Mouse (Mus musculus) embryonic facial prominence, embryonic 12.5 days (tissue): ENCODE results near the gene Aaed1. TPM values are rescaled to one million over a fixed set of nuclear protein-coding genes. Genes with fewer than 3 reads are reported as not detected.

ENCODE experiments used
- ATAC-seq: fragments of 200-750 bp; cut with Nextera tagmentation; 2 replicates; pipeline ENCODE4 v1.8.0; 2017; ENCODE audit not compliant: insufficient number of reproducible peaks, insufficient read depth, low FRiP score, low TSS enrichment
- H3K27ac ChIP-seq: fragments of 300-500 bp; sonication (generic); 2 replicates; pipeline ENCODE4 v1.5.1; 2016; ENCODE audit warnings: mild to moderate bottlenecking
- H3K27me3 ChIP-seq: fragments of 300-500 bp; sonication (generic); 2 replicates; pipeline ENCODE4 v1.6.1; 2016; ENCODE audit warnings: mild to moderate bottlenecking, moderate library complexity
- H3K36me3 ChIP-seq: fragments of 300-500 bp; sonication (generic); 2 replicates; pipeline ENCODE4 v1.6.1; 2016; ENCODE audit warnings: mild to moderate bottlenecking
- H3K4me1 ChIP-seq: fragments of 300-500 bp; sonication (generic); 2 replicates; pipeline ENCODE4 v1.6.1; 2016
- H3K4me2 ChIP-seq: fragments of 300-500 bp; sonication (generic); replicated peaks from 2 replicates; pipeline ENCODE4 v1.6.1; 2016; ENCODE audit warnings: mild to moderate bottlenecking, moderate library complexity
- H3K4me3 ChIP-seq: fragments of 300-500 bp; sonication (generic); 2 replicates; pipeline ENCODE4 v1.5.1; 2016; ENCODE audit warnings: mild to moderate bottlenecking
- H3K9ac ChIP-seq: fragments of 300-500 bp; sonication (generic); 2 replicates; pipeline ENCODE4 v1.6.1; 2016; ENCODE audit warnings: mild to moderate bottlenecking, moderate library complexity
- H3K9me3 ChIP-seq: fragments of 300-500 bp; sonication (generic); 2 replicates; pipeline ENCODE4 v1.6.1; 2016; ENCODE audit warnings: mild to moderate bottlenecking, moderate library complexity
- WGBS: fragments of 180-500 bp; shearing (Covaris S2); methylation state at CpG from one replicate; pipeline ENCODE4 v1.1.7; 2016; 5-methylcytosine and 5-hydroxymethylcytosine counted together
- polyA plus RNA-seq: library from polyadenylated mRNA; unstranded; fragments of >200 nt; fragmentation: Nextera tagmentation; extraction: Ambion mirVana; gene quantifications from 2 replicates; pipeline ENCODE4 v1.2.1, GENCODE M21; 2016

Gene Aaed1
- polyA plus RNA-seq, 1 experiment from 2014 or later = 37.8 TPM

GRCm38 (mm10) chr13:64248161-64248774 lies 64.2 kb downstream of the Aaed1 start:
- no peaks in the 10 kb centered on the region; the same call in 1 of the 2 replicates for H3K4me1 ChIP-seq

GRCm38 (mm10) chr13:64246106-64246505 lies 66.4 kb downstream of the Aaed1 start:
- Histone ChIP-seq H3K27me3 (no peaks in the 10 kb centered on the region), H3K4me3 (no peak overlapping the region), H3K9ac (no peak overlapping the region), H3K36me3 (0 out of 2 replicates have a peak, but pooled peaks cover 7% of the 10 kb centered on the region), H3K9me3 (no peaks in the 10 kb centered on the region), H3K27ac (no peak overlapping the region), H3K4me1 (no peaks in the 10 kb centered on the region; the same call in 1 of the 2 replicates), H3K4me2 (no peak overlapping the region)
- ATAC-seq = no peak
- 83% methylated on average over 12 of the region's 12 CpGs for WGBS

More at GRCm38 (mm10) chr13:64248161-64248774, 64.2 kb downstream of the Aaed1 start:
- Histone ChIP-seq H3K4me3 (peak overlapping the region; percentile 44), H3K9me3 (no peaks in the 10 kb centered on the region), H3K4me2 (peak overlapping the region; percentile 67), H3K36me3 (no peaks in the 10 kb centered on the region), H3K9ac (peak overlapping the region; percentile 53), H3K27ac (no peak overlapping the region), H3K27me3 (no peaks in the 10 kb centered on the region)
- ATAC-seq = peak; percentile 67; the same call in 1 of the 2 replicates
- 3% methylated on average over 24 of the region's 24 CpGs for WGBS

- Histone ChIP-seq H3K9me3 (no peaks in the 10 kb centered on the region), H3K36me3 (0 out of 2 replicates have a peak, but pooled peaks cover 7% of the 10 kb centered on the region), H3K4me3 (no peak overlapping the region), H3K9ac (no peak overlapping the region), H3K27ac (no peak overlapping the region), H3K4me1 (no peaks in the 10 kb centered on the region; the same call in 1 of the 2 replicates), H3K4me2 (no peak overlapping the region), H3K27me3 (no peaks in the 10 kb centered on the region)
- WGBS = 80% methylated on average over 4 of the region's 4 CpGs
- ATAC-seq = no peak
These were observed 67.7 kb downstream of the Aaed1 start for GRCm38 (mm10) chr13:64244685-64245261.

- no peaks in the 10 kb centered on the region for H3K9me3 ChIP-seq
- H3K36me3 ChIP-seq = 0 out of 2 replicates have a peak, but pooled peaks cover 7% of the 10 kb centered on the region
- no peak overlapping the region for H3K4me3 ChIP-seq
- H3K4me2 ChIP-seq = no peak overlapping the region
- ATAC-seq = no peak
- no peaks in the 10 kb centered on the region for H3K4me1 ChIP-seq
- H3K27ac ChIP-seq = no peak overlapping the region
- no peaks in the 10 kb centered on the region; the same call in 1 of the 2 replicates for H3K27me3 ChIP-seq
- no peak overlapping the region for H3K9ac ChIP-seq
These were observed 69.8 kb downstream of the Aaed1 start for GRCm38 (mm10) chr13:64242721-64243120.

GRCm38 (mm10) chr13:64240626-64241025 lies 71.9 kb downstream of the Aaed1 start:
- WGBS = 62% methylated on average over 7 of the region's 7 CpGs
- no peak for ATAC-seq
- Histone ChIP-seq H3K27me3 (no peaks in the 10 kb centered on the region; the same call in 1 of the 2 replicates), H3K9ac (no peak overlapping the region), H3K27ac (no peak overlapping the region), H3K4me1 (peaks cover 7% of the 10 kb centered on the region; the same call in 1 of the 2 replicates), H3K9me3 (no peaks in the 10 kb centered on the region), H3K4me3 (no peak overlapping the region), H3K4me2 (no peak overlapping the region), H3K36me3 (0 out of 2 replicates have a peak, but pooled peaks cover 7% of the 10 kb centered on the region)

- no peak overlapping the region for H3K4me3 ChIP-seq
- H3K9ac ChIP-seq = no peak overlapping the region
- H3K36me3 ChIP-seq = 0 out of 2 replicates have a peak, but pooled peaks cover 7% of the 10 kb centered on the region
- H3K27ac ChIP-seq = no peak overlapping the region
- no peaks in the 10 kb centered on the region for H3K9me3 ChIP-seq
- no peak for ATAC-seq
- H3K4me1 ChIP-seq = peaks cover 19% of the 10 kb centered on the region; the same call in 1 of the 2 replicates
- H3K4me2 ChIP-seq = no peak overlapping the region
- no peaks in the 10 kb centered on the region; the same call in 1 of the 2 replicates for H3K27me3 ChIP-seq
These were observed 74.8 kb downstream of the Aaed1 start for GRCm38 (mm10) chr13:64237681-64238157.

- Histone ChIP-seq H3K4me1 (peaks cover 19% of the 10 kb centered on the region; the same call in 1 of the 2 replicates), H3K4me2 (no peak overlapping the region), H3K9ac (no peak overlapping the region), H3K9me3 (no peaks in the 10 kb centered on the region), H3K36me3 (0 out of 2 replicates have a peak, but pooled peaks cover 7% of the 10 kb centered on the region), H3K27me3 (no peaks in the 10 kb centered on the region; the same call in 1 of the 2 replicates), H3K4me3 (no peak overlapping the region), H3K27ac (no peak overlapping the region)
- no peak for ATAC-seq
- WGBS = 63% methylated on average over 4 of the region's 4 CpGs
These were observed 75.4 kb downstream of the Aaed1 start for GRCm38 (mm10) chr13:64237000-64237680.

GRCm38 (mm10) chr13:64235777-64236176 lies 76.7 kb downstream of the Aaed1 start:
- no peak overlapping the region for H3K4me3 ChIP-seq
- ATAC-seq = no peak
- no peaks in the 10 kb centered on the region; the same call in 1 of the 2 replicates for H3K27me3 ChIP-seq
- H3K9ac ChIP-seq = no peak overlapping the region
- H3K4me1 ChIP-seq = peaks cover 19% of the 10 kb centered on the region; the same call in 1 of the 2 replicates
- peak overlapping the region; percentile 69 for H3K27ac ChIP-seq
- no peaks in the 10 kb centered on the region for H3K9me3 ChIP-seq
- H3K4me2 ChIP-seq = no peak overlapping the region; the same call in 1 of the 2 replicates
- no peaks in the 10 kb centered on the region for H3K36me3 ChIP-seq
- WGBS = 33% methylated on average over 3 of the region's 3 CpGs

GRCm38 (mm10) chr13:64235062-64235715 lies 77.3 kb downstream of the Aaed1 start:
- no peaks in the 10 kb centered on the region for H3K36me3 ChIP-seq
- H3K4me1 ChIP-seq = peaks cover 19% of the 10 kb centered on the region; the same call in 1 of the 2 replicates
- 20% methylated on average over 4 of the region's 4 CpGs for WGBS
- H3K4me2 ChIP-seq = no peak overlapping the region; the same call in 1 of the 2 replicates
- peak; percentile 70; the same call in 1 of the 2 replicates for ATAC-seq
- peak overlapping the region; percentile 69 for H3K27ac ChIP-seq
- no peaks in the 10 kb centered on the region for H3K9me3 ChIP-seq
- no peaks in the 10 kb centered on the region; the same call in 1 of the 2 replicates for H3K27me3 ChIP-seq
- H3K9ac ChIP-seq = no peak overlapping the region
- H3K4me3 ChIP-seq = no peak overlapping the region

GRCm38 (mm10) chr13:64233139-64233538 lies 79.4 kb downstream of the Aaed1 start:
- no peak for ATAC-seq
- Histone ChIP-seq H3K9me3 (no peaks in the 10 kb centered on the region), H3K4me1 (peaks cover 19% of the 10 kb centered on the region; the same call in 1 of the 2 replicates), H3K4me3 (no peak overlapping the region), H3K9ac (no peak overlapping the region), H3K27ac (no peak overlapping the region), H3K27me3 (no peaks in the 10 kb centered on the region), H3K4me2 (no peak overlapping the region), H3K36me3 (no peaks in the 10 kb centered on the region)
- WGBS = 70% methylated on average over 4 of the region's 4 CpGs

- H3K27me3 ChIP-seq = no peaks in the 10 kb centered on the region
- ATAC-seq = no peak
- H3K4me1 ChIP-seq = no peaks in the 10 kb centered on the region
- no peak overlapping the region for H3K4me2 ChIP-seq
- H3K27ac ChIP-seq = no peak overlapping the region
- H3K9ac ChIP-seq = no peak overlapping the region
- no peaks in the 10 kb centered on the region for H3K36me3 ChIP-seq
- no peaks in the 10 kb centered on the region for H3K9me3 ChIP-seq
- H3K4me3 ChIP-seq = no peak overlapping the region
- 92% methylated on average over 4 of the region's 4 CpGs for WGBS
These were observed 85.8 kb downstream of the Aaed1 start for GRCm38 (mm10) chr13:64226725-64227124.
